Mouse (Mus musculus) liver, adult 2 months (tissue): ENCODE data around the gene Hspa1l.

Experiments used
- CTCF ChIP-seq: fragments of 200-500 bp; IDR thresholded peaks from 2 replicates; pipeline ENCODE4 v1.5.1; 2011; ENCODE audit warnings: low read depth, low read length, control low read depth
- POLR2A ChIP-seq: fragments of 200-500 bp; IDR thresholded peaks from 2 replicates; pipeline ENCODE4 v1.6.1; 2011; ENCODE audit warnings: low read length, control low read depth; ENCODE audit not compliant: insufficient read depth; ENCODE audit errors: extremely low read depth

DNA sequence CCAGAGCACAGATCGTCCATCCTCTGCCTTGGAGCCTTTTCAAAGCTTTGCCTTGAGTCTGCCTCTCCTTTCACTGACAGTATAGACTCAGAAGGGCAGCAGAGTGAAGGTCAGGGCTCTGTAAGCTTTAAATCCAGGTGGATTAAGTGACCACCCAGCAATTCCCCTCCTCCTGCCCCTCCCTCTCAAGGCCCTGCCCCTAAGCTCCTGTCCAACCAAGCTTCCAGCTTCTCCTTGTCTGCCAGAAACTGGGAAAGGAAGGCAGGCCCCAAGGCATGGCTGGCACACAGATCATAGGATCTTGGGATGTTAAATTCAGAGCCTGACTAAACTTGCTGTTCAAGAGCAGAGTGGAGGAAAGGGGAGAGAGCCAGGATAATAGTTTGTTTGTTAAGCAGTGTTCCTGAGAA lies 7.9 kb upstream of the Hspa1l start:
- TF ChIP-seq CTCF (no peak), POLR2A (no peak)
